Mouse (Mus musculus) midbrain, embryonic 14.5 days (tissue): Measurements from ENCODE around the gene Barx2. TPM values are rescaled to one million over a fixed set of nuclear protein-coding genes. Genes with fewer than 3 reads are reported as not detected.
A peak's percentile ranks its signal among the peaks of the same experiment; 100 is the strongest.

Experiments used
- ATAC-seq: fragments of 200-750 bp; cut with Nextera tagmentation; 2 replicates; pipeline ENCODE4 v1.8.0; 2017; ENCODE audit warnings: moderate number of reproducible peaks, moderate library complexity; ENCODE audit not compliant: low FRiP score, low TSS enrichment
- DNase-seq: peaks from one replicate; pipeline ENCODE4 v3.0.0-alpha.2; 2015
- H3K27ac ChIP-seq: fragments of 300-500 bp; sonication (generic); replicated peaks from 2 replicates; pipeline ENCODE4 v1.5.1; 2014; ENCODE audit warnings: mild to moderate bottlenecking, low read depth, low read length, moderate library complexity
- H3K27me3 ChIP-seq: fragments of 300-500 bp; sonication (generic); 2 replicates; pipeline ENCODE4 v1.6.1; 2014; ENCODE audit warnings: low read length, control low read depth, mixed read lengths; ENCODE audit not compliant: control insufficient read depth, insufficient read depth
- H3K36me3 ChIP-seq: fragments of 300-500 bp; sonication (generic); 2 replicates; pipeline ENCODE4 v1.6.1; 2014; ENCODE audit warnings: low read length, control low read depth; ENCODE audit not compliant: control insufficient read depth, insufficient read depth
- H3K4me1 ChIP-seq: fragments of 300-500 bp; sonication (generic); 2 replicates; pipeline ENCODE4 v1.6.1; 2014; ENCODE audit warnings: mild to moderate bottlenecking, antibody characterized with exemption, low read length, control low read depth; ENCODE audit not compliant: control insufficient read depth, insufficient read depth
- H3K4me2 ChIP-seq: fragments of 300-500 bp; sonication (generic); 2 replicates; pipeline ENCODE4 v1.6.1; 2014; ENCODE audit warnings: mild to moderate bottlenecking, low read length, moderate library complexity
- H3K4me3 ChIP-seq: fragments of 300-500 bp; sonication (generic); replicated peaks from 2 replicates; pipeline ENCODE4 v1.5.1; 2014; ENCODE audit warnings: low read depth, low read length
- H3K9ac ChIP-seq: fragments of 300-500 bp; sonication (generic); replicated peaks from 2 replicates; pipeline ENCODE4 v1.6.1; 2014; ENCODE audit warnings: mild to moderate bottlenecking, low read length, moderate library complexity
- H3K9me3 ChIP-seq: fragments of 300-500 bp; sonication (generic); 2 replicates; pipeline ENCODE4 v1.6.1; 2016; ENCODE audit warnings: low read length, control low read depth, mixed read lengths; ENCODE audit not compliant: control insufficient read depth
- WGBS: fragments of 180-500 bp; shearing (Covaris S2); extraction: QIAGEN DNeasy Blood & Tissue Kit; methylation state at CpG from one replicate; pipeline ENCODE4 v1.1.7; 2014; 5-methylcytosine and 5-hydroxymethylcytosine counted together
- polyA plus RNA-seq: library from polyadenylated mRNA; unstranded; fragments of >200 nt; fragmentation: Nextera tagmentation; extraction: Ambion mirVana; gene quantifications from 2 replicates; pipeline ENCODE4 v1.2.1, GENCODE M21; 2014

The Barx2 gene
- polyA plus RNA-seq, 1 experiment from 2014 or later: 0.11 TPM

DNA sequence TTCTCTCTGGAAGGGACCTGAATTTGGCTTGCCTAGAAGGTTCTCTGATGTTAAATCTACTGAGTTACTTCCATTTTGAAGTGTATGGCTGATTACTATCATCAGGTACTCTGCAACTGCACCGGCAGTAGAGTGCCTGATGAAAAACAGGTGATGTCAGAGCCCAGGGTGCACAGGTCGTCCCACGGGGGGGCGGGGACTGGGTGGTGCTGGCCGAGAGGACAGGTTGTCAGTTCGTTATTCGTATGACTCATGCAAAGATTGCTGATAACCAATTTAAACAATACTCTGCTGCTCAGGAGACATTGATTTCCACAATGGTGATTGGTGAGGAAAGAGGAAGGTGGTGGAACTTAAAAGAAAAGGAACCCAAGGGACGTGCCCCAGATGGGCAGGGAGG lies 61.6 kb downstream of the Barx2 start:
- WGBS: 86% methylated on average over 8 of the region's 8 CpGs

DNA sequence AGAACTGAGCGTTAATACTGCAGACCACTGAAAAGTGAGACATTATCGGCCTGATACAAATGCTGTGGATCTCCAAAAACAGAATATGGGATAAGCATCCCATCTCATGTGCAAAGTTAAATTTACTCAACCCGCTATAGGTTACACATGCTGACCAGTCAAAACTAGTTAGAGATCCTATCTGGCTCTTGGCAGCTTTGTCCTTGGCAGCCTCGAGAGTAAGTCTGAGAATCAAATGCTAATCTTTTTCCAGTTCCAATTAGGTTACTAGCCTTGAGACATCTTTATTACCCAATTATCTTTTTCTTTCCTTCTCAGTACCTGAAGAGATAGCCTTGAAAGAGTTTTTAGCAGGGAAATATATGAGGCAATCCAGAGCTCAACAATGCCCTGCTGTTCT lies 62.6 kb downstream of the Barx2 start:
- H3K27ac ChIP-seq: no peak overlapping the region
- no peak for ATAC-seq
- H3K27me3 ChIP-seq: no peaks in the 10 kb centered on the region
- no peak overlapping the region for H3K9ac ChIP-seq
- WGBS: 86% methylated on average over 4 of the region's 4 CpGs
- H3K4me1 ChIP-seq: no peaks in the 10 kb centered on the region
- H3K4me3 ChIP-seq: no peak overlapping the region
- no peaks in the 10 kb centered on the region for H3K9me3 ChIP-seq
- no peak overlapping the region for H3K4me2 ChIP-seq
- H3K36me3 ChIP-seq: no peaks in the 10 kb centered on the region
- no peak for DNase-seq

More for the DNA sequence above, 61.6 kb downstream of the Barx2 start:
- H3K9ac ChIP-seq: no peak overlapping the region
- ATAC-seq (no peak), DNase-seq (no peak)
- H3K27me3 ChIP-seq: no peaks in the 10 kb centered on the region
- H3K36me3 ChIP-seq: no peaks in the 10 kb centered on the region
- no peak overlapping the region for H3K27ac ChIP-seq
- H3K4me2 ChIP-seq: no peak overlapping the region
- no peak overlapping the region for H3K4me3 ChIP-seq
- H3K4me1 ChIP-seq: no peaks in the 10 kb centered on the region
- H3K9me3 ChIP-seq: no peaks in the 10 kb centered on the region

DNA sequence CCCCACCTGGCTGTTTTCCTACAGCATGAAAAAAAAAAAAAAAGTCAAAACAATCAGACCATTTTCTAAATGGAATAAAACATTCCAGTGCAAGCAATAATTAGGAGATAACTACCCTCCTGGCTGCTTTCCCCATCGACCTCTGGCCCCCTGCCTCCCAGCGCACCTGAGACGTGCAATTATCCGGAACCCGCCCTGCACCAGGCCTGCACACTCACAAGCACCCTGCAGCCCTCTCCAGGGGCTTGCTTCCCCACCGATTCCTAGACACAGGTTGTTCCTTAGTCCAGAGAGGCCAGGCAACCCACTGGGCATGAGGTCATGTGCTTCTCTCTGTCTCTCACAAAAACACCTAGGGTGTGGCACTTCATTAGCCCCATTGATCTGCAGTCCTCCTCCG lies 63.9 kb downstream of the Barx2 start:
- no peak overlapping the region for H3K4me2 ChIP-seq
- H3K4me1 ChIP-seq: no peaks in the 10 kb centered on the region
- H3K27me3 ChIP-seq: no peaks in the 10 kb centered on the region
- H3K27ac ChIP-seq: no peak overlapping the region
- H3K4me3 ChIP-seq: no peak overlapping the region
- no peak overlapping the region for H3K9ac ChIP-seq
- DNase-seq (no peak), ATAC-seq (no peak)
- H3K36me3 ChIP-seq: no peaks in the 10 kb centered on the region
- WGBS: 84% methylated on average over 7 of the region's 7 CpGs
- no peaks in the 10 kb centered on the region for H3K9me3 ChIP-seq

DNA sequence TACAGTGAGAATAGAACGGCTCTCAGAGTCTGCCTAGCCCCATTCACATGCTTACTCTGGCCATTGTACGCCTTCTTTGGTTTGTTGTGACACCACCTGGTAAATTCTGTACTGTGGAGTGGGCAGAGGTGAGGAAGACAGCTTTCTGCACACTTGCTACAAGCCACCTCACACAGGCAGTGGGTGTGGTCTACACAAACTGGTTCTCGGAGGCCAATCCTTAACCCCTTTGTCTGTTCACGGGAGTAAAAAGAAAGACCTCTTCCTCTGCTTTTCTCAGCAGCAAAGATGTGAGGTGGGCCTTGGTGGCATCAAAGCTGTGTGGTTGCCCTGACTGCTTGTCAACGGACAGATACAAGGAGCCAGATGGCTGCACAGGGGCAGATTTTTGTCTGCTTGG lies 68.6 kb downstream of the Barx2 start:
- Histone ChIP-seq H3K4me3 (no peak overlapping the region), H3K36me3 (no peaks in the 10 kb centered on the region), H3K27me3 (no peaks in the 10 kb centered on the region), H3K9ac (no peak overlapping the region), H3K4me2 (no peak overlapping the region), H3K4me1 (no peaks in the 10 kb centered on the region), H3K27ac (no peak overlapping the region), H3K9me3 (no peaks in the 10 kb centered on the region)
- ATAC-seq (no peak), DNase-seq (no peak)
- WGBS: 69% methylated on average over 5 of the region's 5 CpGs

DNA sequence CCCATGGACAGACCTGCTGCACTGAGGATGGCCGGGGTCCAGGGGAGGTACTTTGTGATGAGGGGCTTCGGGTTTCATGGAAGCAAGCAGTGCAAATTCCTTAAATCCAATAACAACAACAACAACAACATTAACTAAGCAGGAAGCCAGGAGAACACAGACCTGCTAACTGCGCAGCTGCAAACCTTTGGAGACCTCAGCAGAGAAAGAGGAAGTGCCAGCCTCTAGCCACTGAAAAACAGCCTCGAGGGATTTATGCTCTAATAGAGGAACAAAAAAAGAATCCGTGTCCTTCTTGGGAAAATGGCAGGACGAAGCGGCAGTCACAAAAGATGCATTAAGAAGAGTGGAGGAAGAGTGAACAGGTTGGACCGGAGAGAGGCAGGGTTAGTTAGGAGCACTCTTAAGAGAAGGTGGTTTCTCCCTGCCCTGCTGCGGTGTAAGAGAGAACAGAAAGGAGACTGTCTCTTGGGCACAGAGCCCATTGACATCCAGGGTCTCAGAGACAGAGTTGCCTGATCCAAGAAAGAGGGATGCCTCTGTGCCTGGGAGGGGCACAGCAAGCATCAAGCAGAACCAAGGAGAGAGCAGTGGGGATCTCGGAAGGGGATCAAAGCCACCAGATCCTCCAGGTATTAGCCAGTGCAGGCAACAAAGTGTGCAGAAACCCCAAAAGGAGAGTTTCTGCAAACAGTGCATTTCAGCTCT lies 72.0 kb downstream of the Barx2 start:
- no peaks in the 10 kb centered on the region for H3K4me1 ChIP-seq
- no peaks in the 10 kb centered on the region for H3K9me3 ChIP-seq
- H3K27ac ChIP-seq: no peak overlapping the region
- H3K4me2 ChIP-seq: no peak overlapping the region
- H3K9ac ChIP-seq: no peak overlapping the region
- ATAC-seq (no peak), DNase-seq (peak; percentile 14)
- H3K27me3 ChIP-seq: no peaks in the 10 kb centered on the region
- 67% methylated on average over 10 of the region's 10 CpGs for WGBS
- no peak overlapping the region for H3K4me3 ChIP-seq
- no peaks in the 10 kb centered on the region for H3K36me3 ChIP-seq

DNA sequence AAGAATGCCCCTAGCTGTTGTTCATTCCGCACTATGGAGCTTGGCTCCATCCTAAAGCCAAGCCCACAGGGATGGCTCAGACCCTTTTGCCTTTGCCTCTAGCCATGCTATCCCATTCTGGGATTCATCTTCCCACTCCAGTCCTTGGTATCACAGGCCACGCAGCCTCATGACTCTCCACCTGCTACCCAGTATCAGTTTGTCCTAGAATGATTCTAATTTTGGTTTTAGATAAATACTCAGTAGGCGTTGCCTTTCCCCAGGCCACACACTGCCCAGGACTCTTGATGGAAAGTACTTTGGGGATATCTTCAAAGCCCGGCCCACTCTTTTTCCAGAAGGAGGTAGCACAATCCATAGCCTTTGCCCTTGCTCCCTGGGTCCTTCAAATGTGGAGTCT lies 72.7 kb downstream of the Barx2 start:
- 89% methylated on average over 4 of the region's 4 CpGs for WGBS
- no peak for ATAC-seq
- Histone ChIP-seq H3K4me2 (no peak overlapping the region), H3K4me1 (no peaks in the 10 kb centered on the region), H3K9ac (no peak overlapping the region), H3K36me3 (no peaks in the 10 kb centered on the region), H3K27ac (no peak overlapping the region), H3K9me3 (no peaks in the 10 kb centered on the region), H3K27me3 (no peaks in the 10 kb centered on the region), H3K4me3 (no peak overlapping the region)
- DNase-seq: no peak

DNA sequence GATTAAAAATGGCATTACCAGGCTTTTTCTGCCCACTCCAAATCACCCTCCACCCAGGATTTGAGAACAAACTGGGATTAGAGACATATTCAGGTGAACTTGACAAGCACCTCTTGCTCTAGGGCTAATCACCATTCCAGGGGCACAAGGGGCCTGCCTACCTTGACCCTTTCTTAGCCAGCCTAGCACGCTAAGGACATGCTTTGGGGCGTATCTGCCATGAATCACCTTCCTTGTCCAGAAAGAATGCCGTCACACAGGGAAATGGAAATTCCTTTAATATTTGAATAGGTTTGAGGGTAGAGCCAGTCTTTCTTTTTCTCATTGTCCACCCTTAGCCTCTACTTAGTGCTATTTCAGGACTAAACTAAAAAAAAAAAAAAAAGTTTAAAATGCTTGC lies 73.2 kb downstream of the Barx2 start:
- ATAC-seq (no peak), DNase-seq (no peak)
- Histone ChIP-seq H3K36me3 (no peaks in the 10 kb centered on the region), H3K4me3 (no peak overlapping the region), H3K27me3 (no peaks in the 10 kb centered on the region), H3K9me3 (no peaks in the 10 kb centered on the region), H3K9ac (no peak overlapping the region), H3K4me2 (no peak overlapping the region), H3K4me1 (no peaks in the 10 kb centered on the region), H3K27ac (no peak overlapping the region)
- 89% methylated on average over 3 of the region's 3 CpGs for WGBS

DNA sequence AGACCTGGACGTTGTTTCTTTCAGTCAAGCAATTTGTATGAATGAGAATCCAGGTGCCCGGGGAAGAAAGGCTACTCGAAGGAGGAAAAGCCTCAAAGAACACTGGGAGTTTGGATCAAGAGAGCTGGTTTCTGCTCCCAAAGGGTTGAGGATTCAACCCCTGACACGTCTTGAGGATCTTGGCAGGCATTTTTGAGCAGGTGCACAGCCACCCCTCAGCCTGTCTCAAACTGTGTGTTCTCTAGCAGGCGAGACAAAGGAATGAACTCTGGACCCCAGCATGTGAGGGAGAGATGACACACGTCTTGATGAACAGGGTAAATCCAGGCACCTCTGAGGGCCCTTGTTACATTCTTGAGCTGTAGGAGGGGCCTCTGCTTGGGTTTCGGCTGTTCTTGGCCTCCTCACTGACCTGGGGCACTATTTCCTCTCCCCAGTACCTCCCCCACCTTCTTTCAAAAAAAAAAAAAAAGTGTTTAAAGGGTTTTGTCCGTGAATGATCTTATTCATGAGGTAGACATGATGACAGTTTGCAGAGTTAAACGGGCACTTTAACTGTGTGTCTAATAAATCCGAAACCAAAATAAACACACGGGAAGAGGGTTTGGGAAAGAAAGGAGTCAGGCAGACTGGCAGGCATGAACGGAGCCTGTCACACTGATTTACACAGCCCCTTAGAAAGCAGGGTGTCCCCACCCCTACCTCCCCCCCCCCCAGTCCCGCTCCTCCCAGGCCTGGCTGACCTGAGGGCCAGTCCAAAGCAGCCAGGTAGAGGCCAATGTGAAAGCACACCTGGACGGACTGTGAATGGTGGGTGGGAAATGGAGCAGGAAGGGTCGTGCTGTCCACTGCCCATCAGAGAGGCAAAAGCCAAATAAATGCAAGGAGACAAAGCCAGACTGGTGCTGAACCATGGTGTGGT lies 73.9 kb downstream of the Barx2 start:
- Histone ChIP-seq H3K27me3 (no peaks in the 10 kb centered on the region), H3K9ac (no peak overlapping the region), H3K4me3 (no peak overlapping the region), H3K9me3 (no peaks in the 10 kb centered on the region), H3K36me3 (no peaks in the 10 kb centered on the region), H3K27ac (no peak overlapping the region), H3K4me2 (no peak overlapping the region), H3K4me1 (no peaks in the 10 kb centered on the region)
- ATAC-seq (no peak), DNase-seq (peak; percentile 5)
- 45% methylated on average over 15 of the region's 15 CpGs for WGBS

DNA sequence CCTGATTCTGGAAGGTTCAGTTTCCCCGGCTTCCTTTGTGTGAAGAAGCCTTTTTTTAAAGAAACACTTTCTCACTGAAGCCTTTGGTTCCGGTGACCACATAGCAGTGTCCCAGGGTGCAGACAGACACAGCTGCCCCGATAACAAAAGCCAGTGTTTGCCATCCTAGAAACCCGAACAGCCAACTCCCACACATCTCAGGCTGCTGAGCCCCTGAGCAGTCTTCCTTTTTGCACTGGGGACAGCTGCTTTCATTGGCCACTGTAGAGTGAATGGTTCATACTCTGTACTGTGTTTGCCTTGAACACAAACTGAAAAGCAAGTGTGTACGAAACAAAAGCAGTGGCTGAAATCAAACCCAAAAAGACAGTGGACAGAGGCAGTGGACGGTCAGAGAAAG lies 75.2 kb downstream of the Barx2 start:
- H3K27ac ChIP-seq: no peak overlapping the region
- no peaks in the 10 kb centered on the region for H3K36me3 ChIP-seq
- H3K4me3 ChIP-seq: no peak overlapping the region
- no peak for DNase-seq
- no peaks in the 10 kb centered on the region for H3K27me3 ChIP-seq
- ATAC-seq: no peak
- no peak overlapping the region for H3K9ac ChIP-seq
- H3K4me1 ChIP-seq: no peaks in the 10 kb centered on the region
- 49% methylated on average over 6 of the region's 6 CpGs for WGBS
- H3K4me2 ChIP-seq: no peak overlapping the region
- no peaks in the 10 kb centered on the region for H3K9me3 ChIP-seq
